Mouse (Mus musculus): ENCODE data around the gene Sectm1a. TPM values are rescaled to one million over a fixed set of nuclear protein-coding genes. Genes with fewer than 3 reads are reported as not detected.
"Not testable (repeated sequence)": the region's sequence is repeated elsewhere in the genome, so short reads cannot be mapped to it uniquely, and the experiment has no call there.

The Sectm1a gene
- total RNA-seq, 1 experiment from 2014 or later: not detected

- ATAC-seq (replicated peaks; ENCODE audit: insufficient number of reproducible peaks, low FRiP score, low TSS enrichment, poor library complexity, severe bottlenecking): no peak
These were observed 11.9 kb upstream of the Sectm1a start for GRCm38 (mm10) chr11:121092606-121093585.

GRCm38 (mm10) chr11:121090943-121091342 is 9.9 kb upstream of the Sectm1a start:
- ATAC-seq (replicated peaks; ENCODE audit: insufficient number of reproducible peaks, low FRiP score, low TSS enrichment, poor library complexity, severe bottlenecking): no peak

GRCm38 (mm10) chr11:121089756-121090546 is 8.9 kb upstream of the Sectm1a start:
- ATAC-seq (replicated peaks; ENCODE audit: insufficient number of reproducible peaks, low FRiP score, low TSS enrichment, poor library complexity, severe bottlenecking): no peak

- ATAC-seq (replicated peaks; ENCODE audit: insufficient number of reproducible peaks, low FRiP score, low TSS enrichment, poor library complexity, severe bottlenecking): no peak
These were observed 8.0 kb upstream of the Sectm1a start for GRCm38 (mm10) chr11:121088997-121089396.

GRCm38 (mm10) chr11:121086296-121086695 is 5.3 kb upstream of the Sectm1a start:
- ATAC-seq (replicated peaks; ENCODE audit: insufficient number of reproducible peaks, low FRiP score, low TSS enrichment, poor library complexity, severe bottlenecking): no peak

GRCm38 (mm10) chr11:121085181-121085580 is 4.2 kb upstream of the Sectm1a start:
- ATAC-seq (replicated peaks; ENCODE audit: insufficient number of reproducible peaks, low FRiP score, low TSS enrichment, poor library complexity, severe bottlenecking): no peak

- ATAC-seq (replicated peaks; ENCODE audit: insufficient number of reproducible peaks, low FRiP score, low TSS enrichment, poor library complexity, severe bottlenecking): peak; percentile 69
These were observed 2.0 kb upstream of the Sectm1a start for GRCm38 (mm10) chr11:121082857-121083500.

- ATAC-seq (replicated peaks; ENCODE audit: insufficient number of reproducible peaks, low FRiP score, low TSS enrichment, poor library complexity, severe bottlenecking): 0 out of 2 replicates have a peak, but pooled peaks have one; percentile 22
These were observed 1.2 kb upstream of the Sectm1a start for GRCm38 (mm10) chr11:121082250-121082649.

GRCm38 (mm10) chr11:121080330-121080729 is 690 bp downstream of the Sectm1a start:
- ATAC-seq (replicated peaks; ENCODE audit: insufficient number of reproducible peaks, low FRiP score, low TSS enrichment, poor library complexity, severe bottlenecking): no peak

GRCm38 (mm10) chr11:121075655-121076054 is 5.4 kb downstream of the Sectm1a start:
- ATAC-seq (replicated peaks; ENCODE audit: insufficient number of reproducible peaks, low FRiP score, low TSS enrichment, poor library complexity, severe bottlenecking): no peak

GRCm38 (mm10) chr11:121069662-121070061 is 11.4 kb downstream of the Sectm1a start:
- not testable (repeated sequence) for ATAC-seq (replicated peaks; ENCODE audit: insufficient number of reproducible peaks, low FRiP score, low TSS enrichment, poor library complexity, severe bottlenecking)

GRCm38 (mm10) chr11:121067895-121068294 is 13.1 kb downstream of the Sectm1a start:
- ATAC-seq (replicated peaks; ENCODE audit: insufficient number of reproducible peaks, low FRiP score, low TSS enrichment, poor library complexity, severe bottlenecking): no peak

GRCm38 (mm10) chr11:121064197-121064596 is 16.8 kb downstream of the Sectm1a start:
- ATAC-seq (replicated peaks; ENCODE audit: insufficient number of reproducible peaks, low FRiP score, low TSS enrichment, poor library complexity, severe bottlenecking): 0 out of 2 replicates have a peak, but pooled peaks have one; percentile 49

- no peak for ATAC-seq (replicated peaks; ENCODE audit: insufficient number of reproducible peaks, low FRiP score, low TSS enrichment, poor library complexity, severe bottlenecking)
These were observed 17.6 kb downstream of the Sectm1a start, which contains the start of gene Sectm1b for GRCm38 (mm10) chr11:121063379-121063778. TSS of gene Sectm1b (minus strand) at chr11:121063569.

GRCm38 (mm10) chr11:121061615-121062014 is 19.4 kb downstream of the Sectm1a start:
- ATAC-seq (replicated peaks; ENCODE audit: insufficient number of reproducible peaks, low FRiP score, low TSS enrichment, poor library complexity, severe bottlenecking): no peak

- not testable (repeated sequence) for ATAC-seq (replicated peaks; ENCODE audit: insufficient number of reproducible peaks, low FRiP score, low TSS enrichment, poor library complexity, severe bottlenecking)
These were observed 20.5 kb downstream of the Sectm1a start for GRCm38 (mm10) chr11:121060401-121061067.

- no peak for ATAC-seq (replicated peaks; ENCODE audit: insufficient number of reproducible peaks, low FRiP score, low TSS enrichment, poor library complexity, severe bottlenecking)
These were observed 21.5 kb downstream of the Sectm1a start for GRCm38 (mm10) chr11:121059471-121059870.

- ATAC-seq (replicated peaks; ENCODE audit: insufficient number of reproducible peaks, low FRiP score, low TSS enrichment, poor library complexity, severe bottlenecking): no peak
These were observed 22.1 kb downstream of the Sectm1a start for GRCm38 (mm10) chr11:121058956-121059355.

Measured in monocyte, adult 5-6 weeks (primary cell).